Mouse (Mus musculus) G1E (cell line): ENCODE measurements around the gene Ahcyl2.

ENCODE experiments used
- CTCF ChIP-seq: IDR thresholded peaks from 2 replicates; pipeline ENCODE4 v1.5.1; 2012; ENCODE audit warnings: low read depth, low read length, inconsistent platforms, mixed read lengths
- GATA1 ChIP-seq: IDR thresholded peaks from 2 replicates; pipeline ENCODE4 v1.6.1; 2012; ENCODE audit warnings: borderline replicate concordance, low read length, inconsistent platforms, mixed read lengths
- GATA2 ChIP-seq: IDR thresholded peaks from 2 replicates; pipeline ENCODE4 v1.6.1; 2012; ENCODE audit warnings: low read depth, low read length, inconsistent platforms, borderline replicate concordance
- POLR2AphosphoS5 ChIP-seq: IDR thresholded peaks from 2 replicates; pipeline ENCODE4 v1.6.1; 2012; ENCODE audit warnings: low read depth, low read length, inconsistent platforms; ENCODE audit not compliant: insufficient replicate concordance
- TAL1 ChIP-seq: conservative IDR thresholded peaks from 2 replicates; pipeline ENCODE4 v1.6.1; 2012; ENCODE audit warnings: low read depth, low read length, inconsistent platforms, mixed read lengths

DNA sequence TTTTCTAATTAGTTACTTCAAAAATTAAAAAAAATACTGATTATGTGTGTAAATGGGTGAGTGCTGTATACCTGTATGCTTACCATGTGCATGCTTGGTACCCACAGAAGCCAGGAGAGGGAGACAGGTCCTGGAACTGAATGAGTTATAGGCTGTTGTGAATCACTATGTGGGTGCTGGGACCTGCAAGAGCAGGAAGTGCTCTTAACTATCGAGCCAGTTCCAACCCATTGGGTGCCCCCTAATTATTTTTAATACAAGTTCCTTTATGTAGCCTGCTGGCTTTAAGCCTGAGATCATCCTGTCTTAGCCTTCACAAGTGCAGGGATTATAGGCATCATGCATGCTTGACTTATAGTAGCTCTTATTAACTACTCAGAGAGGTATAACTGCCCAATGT, 6.3 kb downstream of the Ahcyl2 start:
- TF ChIP-seq CTCF = no peak
- TF ChIP-seq POLR2AphosphoS5 = no peak
- TF ChIP-seq GATA1 = no peak
- no peak for TF ChIP-seq TAL1
- TF ChIP-seq GATA2 = no peak
